Mouse (Mus musculus) ES-Bruce4 (cell line): Measurements from ENCODE around the gene Hs3st3a1. TPM values are rescaled to one million over a fixed set of nuclear protein-coding genes. Genes with fewer than 3 reads are reported as not detected.

Experiments
- H3K27ac ChIP-seq: 2 replicates; pipeline ENCODE4 v1.5.1; 2012; ENCODE audit warnings: low read length, inconsistent platforms; ENCODE audit not compliant: insufficient read depth
- H3K27me3 ChIP-seq: 2 replicates; pipeline ENCODE4 v1.6.1; 2012; ENCODE audit warnings: mild to moderate bottlenecking, low read length, inconsistent platforms; ENCODE audit not compliant: control insufficient read depth, poor library complexity, insufficient read depth, severe bottlenecking
- H3K36me3 ChIP-seq: 2 replicates; pipeline ENCODE4 v1.6.1; 2012; ENCODE audit warnings: inconsistent platforms, mild to moderate bottlenecking, low read length, moderate library complexity; ENCODE audit not compliant: control insufficient read depth, poor library complexity, insufficient read depth, severe bottlenecking
- H3K4me1 ChIP-seq: one replicate; pipeline ENCODE4 v1.8.1; 2011; ENCODE audit warnings: low read length; ENCODE audit not compliant: control insufficient read depth, insufficient read depth
- H3K4me3 ChIP-seq: 2 replicates; pipeline ENCODE4 v1.5.1; 2011; ENCODE audit warnings: low read depth, mild to moderate bottlenecking, low read length
- H3K9ac ChIP-seq: 2 replicates; pipeline ENCODE4 v1.6.1; 2012; ENCODE audit warnings: low read depth, mild to moderate bottlenecking, inconsistent platforms; ENCODE audit not compliant: poor library complexity, severe bottlenecking
- H3K9me3 ChIP-seq: replicated peaks from 2 replicates; pipeline ENCODE4 v1.6.1; 2012; ENCODE audit warnings: mild to moderate bottlenecking, low read length, inconsistent platforms; ENCODE audit not compliant: control insufficient read depth, poor library complexity, insufficient read depth, severe bottlenecking
- CTCF ChIP-seq: IDR thresholded peaks from one replicate; pipeline ENCODE4 v1.8.1; 2011; ENCODE audit warnings: low read depth, low read length
- EP300 ChIP-seq: IDR thresholded peaks from 2 replicates; pipeline ENCODE4 v1.6.1; 2011; ENCODE audit warnings: low read depth, low read length; ENCODE audit not compliant: insufficient read depth
- POLR2A ChIP-seq: IDR thresholded peaks from one replicate; pipeline ENCODE4 v1.8.1; 2011; ENCODE audit warnings: low read length; ENCODE audit not compliant: insufficient read depth
- polyA plus RNA-seq: library from polyadenylated mRNA; stranded (reverse); fragments of >200 nt; gene quantifications from 2 replicates; pipeline ENCODE4 v1.2.4, GENCODE M21; 2011; ENCODE audit warnings: low read depth; ENCODE audit not compliant: missing spikeins, insufficient read depth, insufficient read length

Gene Hs3st3a1
- polyA plus RNA-seq, 1 experiment: 0.28 TPM

DNA sequence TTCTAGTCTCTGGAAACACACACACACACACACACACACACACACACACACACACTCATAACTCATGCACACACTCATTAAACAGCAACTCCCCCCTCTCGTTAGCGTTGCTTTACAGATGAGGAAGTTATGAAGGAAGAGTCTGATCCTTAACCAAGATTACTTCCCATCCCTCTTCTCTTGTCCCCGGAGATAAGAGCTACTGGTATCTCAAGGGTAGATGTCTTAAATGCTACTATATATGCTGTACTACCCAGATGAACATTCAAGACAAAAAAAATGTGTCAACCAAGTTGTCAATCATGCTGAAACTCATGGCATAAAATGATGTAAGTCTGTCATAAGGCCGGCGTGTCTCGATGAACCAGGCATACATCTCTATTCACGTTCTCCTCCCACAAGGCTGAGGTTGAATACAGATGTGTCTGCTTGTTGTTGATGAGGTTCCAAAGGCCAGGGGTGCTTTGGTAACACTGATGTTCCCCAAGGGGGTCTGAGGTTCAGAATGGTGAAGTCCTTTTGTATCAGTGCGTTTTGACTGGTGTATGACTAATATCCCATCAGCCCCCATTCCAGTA is 89.0 kb downstream of the Hs3st3a1 start:
- Histone ChIP-seq H3K9me3 (no peaks in the 10 kb centered on the region), H3K4me3 (no peak overlapping the region), H3K4me1 (no peaks in the 10 kb centered on the region), H3K9ac (no peak overlapping the region), H3K27ac (no peak overlapping the region), H3K36me3 (no peaks in the 10 kb centered on the region), H3K27me3 (peaks cover 4% of the 10 kb centered on the region)
- no peak for TF ChIP-seq EP300
- TF ChIP-seq CTCF: no peak
- TF ChIP-seq POLR2A: no peak

DNA sequence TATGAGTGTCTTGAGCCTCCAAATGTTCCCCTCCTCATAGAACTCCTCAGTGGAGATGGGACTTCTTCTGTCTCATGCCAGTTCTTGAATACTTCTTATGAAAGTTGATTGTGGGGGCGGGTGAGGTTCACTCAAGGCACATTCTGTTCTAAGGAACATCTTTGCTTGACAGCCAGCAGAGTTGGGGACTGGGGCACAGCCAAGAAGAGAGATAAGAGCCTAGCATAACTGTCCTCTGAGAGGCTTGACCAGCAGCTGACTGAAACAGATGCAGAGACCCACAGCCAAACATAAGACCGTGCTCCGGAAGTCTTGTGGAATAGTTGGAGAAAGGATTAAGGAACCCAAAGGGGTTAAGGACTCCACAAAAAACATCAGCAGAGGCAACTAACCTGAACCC is 102.1 kb downstream of the Hs3st3a1 start:
- Histone ChIP-seq H3K27ac (no peak overlapping the region), H3K4me3 (no peak overlapping the region), H3K9me3 (no peaks in the 10 kb centered on the region), H3K27me3 (no peaks in the 10 kb centered on the region), H3K4me1 (no peaks in the 10 kb centered on the region), H3K36me3 (no peaks in the 10 kb centered on the region), H3K9ac (no peak overlapping the region)
- no peak for TF ChIP-seq EP300
- TF ChIP-seq CTCF: no peak
- TF ChIP-seq POLR2A: no peak

DNA sequence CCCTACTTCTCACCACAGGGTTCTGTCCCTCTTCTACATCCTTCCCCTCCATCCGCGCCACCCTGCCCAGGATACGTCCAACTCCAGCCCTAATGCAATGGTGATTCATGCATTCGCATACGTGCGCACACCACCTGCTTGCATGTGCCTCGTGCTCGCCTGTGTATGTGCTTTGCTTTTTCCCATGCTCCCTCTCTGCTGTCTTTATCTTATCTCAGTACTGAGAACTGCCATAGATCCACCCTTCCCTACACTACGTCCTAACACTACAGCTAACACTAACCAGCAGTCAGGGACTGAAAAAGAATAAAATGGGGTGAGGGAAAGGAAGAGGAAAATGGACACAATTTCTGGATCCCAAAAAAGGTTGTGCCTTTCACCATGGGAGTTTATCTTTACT is 106.7 kb downstream of the Hs3st3a1 start:
- Histone ChIP-seq H3K4me1 (no peaks in the 10 kb centered on the region), H3K9ac (no peak overlapping the region), H3K27ac (no peak overlapping the region), H3K36me3 (no peaks in the 10 kb centered on the region), H3K27me3 (no peaks in the 10 kb centered on the region), H3K9me3 (no peaks in the 10 kb centered on the region), H3K4me3 (no peak overlapping the region)
- no peak for TF ChIP-seq POLR2A
- TF ChIP-seq EP300: no peak
- TF ChIP-seq CTCF: no peak

DNA sequence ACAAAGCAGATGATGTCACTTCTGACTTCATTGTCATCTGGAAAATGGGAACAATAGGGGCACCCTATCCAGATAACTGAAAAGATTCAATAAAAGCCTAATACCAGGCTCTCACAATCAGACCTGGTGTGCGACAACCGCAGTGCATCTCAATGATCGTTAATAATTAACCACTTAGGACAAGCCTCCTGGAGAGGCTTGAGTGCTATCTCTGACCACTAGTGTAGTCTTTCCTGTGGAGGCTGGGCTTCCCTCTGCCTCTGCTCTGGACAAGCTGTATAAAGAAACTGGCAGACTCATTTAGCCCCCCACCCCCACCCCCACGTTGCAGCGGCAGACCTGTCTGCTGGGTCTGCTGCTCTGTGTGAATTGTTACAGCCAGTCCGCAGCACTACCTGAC is 107.2 kb downstream of the Hs3st3a1 start:
- no peaks in the 10 kb centered on the region for H3K4me1 ChIP-seq
- H3K27ac ChIP-seq: no peak overlapping the region
- no peak overlapping the region for H3K4me3 ChIP-seq
- no peaks in the 10 kb centered on the region for H3K9me3 ChIP-seq
- H3K9ac ChIP-seq: no peak overlapping the region
- TF ChIP-seq CTCF: no peak
- TF ChIP-seq POLR2A: no peak
- no peak for TF ChIP-seq EP300
- no peaks in the 10 kb centered on the region for H3K36me3 ChIP-seq
- no peaks in the 10 kb centered on the region for H3K27me3 ChIP-seq

DNA sequence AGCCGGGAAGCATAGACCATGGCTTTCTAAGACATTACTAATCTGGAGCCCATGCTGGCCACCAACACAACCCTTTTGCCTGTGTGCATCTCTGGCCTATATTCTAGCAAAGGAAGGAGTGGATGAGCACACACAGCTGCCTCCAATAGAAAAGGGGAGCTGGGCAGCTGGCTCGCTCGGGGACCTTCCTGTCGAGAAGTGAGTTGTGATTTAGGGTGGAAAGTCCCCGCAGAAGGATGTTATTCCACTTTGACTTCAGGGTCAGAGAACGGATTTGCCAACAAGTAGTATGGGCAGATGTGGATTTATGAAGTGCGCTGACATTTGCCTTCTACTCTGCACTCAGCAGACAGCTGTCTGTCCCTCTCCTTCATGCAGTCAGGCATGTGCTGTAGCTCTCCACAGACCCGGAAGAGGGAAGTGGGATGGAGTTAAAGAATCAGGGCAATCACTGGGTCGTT is 108.1 kb downstream of the Hs3st3a1 start:
- TF ChIP-seq POLR2A (no peak), EP300 (no peak), CTCF (no peak)
- Histone ChIP-seq H3K27me3 (no peaks in the 10 kb centered on the region), H3K9ac (no peak overlapping the region), H3K4me3 (no peak overlapping the region), H3K36me3 (no peaks in the 10 kb centered on the region), H3K4me1 (no peaks in the 10 kb centered on the region), H3K27ac (no peak overlapping the region), H3K9me3 (no peaks in the 10 kb centered on the region)

DNA sequence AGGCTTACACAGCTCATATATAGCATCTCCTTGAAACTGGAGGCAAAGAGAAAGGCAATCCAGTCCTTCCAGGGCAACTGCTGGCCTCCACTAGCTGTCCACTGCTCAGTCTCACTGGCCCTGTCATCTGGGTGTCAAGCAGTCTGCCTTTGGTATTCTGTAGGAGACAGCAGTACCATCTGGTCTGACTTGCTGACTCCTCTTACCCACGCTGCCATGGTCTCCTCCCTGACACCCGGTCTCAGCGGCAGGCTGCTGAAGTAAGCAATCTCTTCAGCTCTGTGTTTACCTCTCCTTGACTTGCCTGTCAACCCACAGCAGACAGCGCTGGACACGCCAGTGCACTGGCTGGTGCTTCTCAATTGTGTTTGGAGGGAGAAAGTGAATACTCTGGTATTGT is 109.1 kb downstream of the Hs3st3a1 start:
- Histone ChIP-seq H3K27me3 (no peaks in the 10 kb centered on the region), H3K4me3 (no peak overlapping the region), H3K27ac (no peak overlapping the region), H3K36me3 (no peaks in the 10 kb centered on the region), H3K9me3 (no peaks in the 10 kb centered on the region), H3K9ac (no peak overlapping the region), H3K4me1 (no peaks in the 10 kb centered on the region)
- no peak for TF ChIP-seq EP300
- no peak for TF ChIP-seq CTCF
- no peak for TF ChIP-seq POLR2A
